Mouse (Mus musculus) heart, embryonic 14.5 days (tissue): ENCODE results near the gene Fancc. TPM values are rescaled to one million over a fixed set of nuclear protein-coding genes. Genes with fewer than 3 reads are reported as not detected.
A peak's percentile ranks its signal among the peaks of the same experiment; 100 is the strongest.

ENCODE experiments used
- ATAC-seq: fragments of 200-750 bp; cut with Nextera tagmentation; 2 replicates; pipeline ENCODE4 v1.8.0; 2017; ENCODE audit warnings: low read depth, moderate TSS enrichment; ENCODE audit not compliant: insufficient number of reproducible peaks, insufficient read depth, low FRiP score
- H3K27ac ChIP-seq, 2 experiments: fragments of 200-500 bp in 1 of 2; fragments of 300-500 bp in 1 of 2; sonication (generic) in 1 of 2; replicated peaks in 1 of 2; 2 replicates each; pipeline ENCODE4 v1.5.1; 2012 to 2014; ENCODE audit warnings: low read depth in 2 of 2, low read length in 2 of 2, control low read depth in 1 of 2, mild to moderate bottlenecking in 1 of 2, mixed read lengths in 1 of 2; ENCODE audit not compliant: control insufficient read depth in 1 of 2, insufficient read depth in 1 of 2
- H3K27me3 ChIP-seq: fragments of 300-500 bp; sonication (generic); 2 replicates; pipeline ENCODE4 v1.6.1; 2014; ENCODE audit warnings: mild to moderate bottlenecking, low read length, control low read depth; ENCODE audit not compliant: control insufficient read depth, insufficient read depth
- H3K36me3 ChIP-seq: fragments of 300-500 bp; sonication (generic); 2 replicates; pipeline ENCODE4 v1.6.1; 2014; ENCODE audit warnings: mild to moderate bottlenecking, control low read depth, low read length, mixed read lengths; ENCODE audit not compliant: control insufficient read depth, insufficient read depth
- H3K4me1 ChIP-seq, 2 experiments: fragments of 200-500 bp in 1 of 2; fragments of 300-500 bp in 1 of 2; sonication (generic) in 1 of 2; 2 replicates each; pipeline ENCODE4 v1.6.1; 2012 to 2014; ENCODE audit warnings: low read length in 2 of 2, control low read depth in 1 of 2, mixed read lengths in 1 of 2; ENCODE audit not compliant: control insufficient read depth in 2 of 2, insufficient read depth in 2 of 2
- H3K4me2 ChIP-seq: fragments of 300-500 bp; sonication (generic); 2 replicates; pipeline ENCODE4 v1.6.1; 2014; ENCODE audit warnings: mild to moderate bottlenecking, low read length
- H3K4me3 ChIP-seq, 2 experiments: fragments of 200-500 bp in 1 of 2; fragments of 300-500 bp in 1 of 2; sonication (generic) in 1 of 2; 2 replicates each; pipeline ENCODE4 v1.5.1; 2012 to 2014; ENCODE audit warnings: low read length in 2 of 2, mild to moderate bottlenecking in 2 of 2, control low read depth in 1 of 2, low read depth in 1 of 2, moderate library complexity in 1 of 2; ENCODE audit not compliant: control insufficient read depth in 1 of 2, insufficient read depth in 1 of 2
- H3K9ac ChIP-seq: fragments of 300-500 bp; sonication (generic); 2 replicates; pipeline ENCODE4 v1.6.1; 2014; ENCODE audit warnings: mild to moderate bottlenecking, low read length
- H3K9me3 ChIP-seq: fragments of 300-500 bp; sonication (generic); 2 replicates; pipeline ENCODE4 v1.6.1; 2016; ENCODE audit warnings: low read length, control low read depth; ENCODE audit not compliant: control insufficient read depth
- WGBS: fragments of 180-500 bp; shearing (Covaris S2); extraction: QIAGEN DNeasy Blood & Tissue Kit; methylation state at CpG from one replicate; pipeline ENCODE4 v1.1.7; 2014; 5-methylcytosine and 5-hydroxymethylcytosine counted together
- polyA plus RNA-seq: library from polyadenylated mRNA; unstranded; fragments of >200 nt; fragmentation: Nextera tagmentation; extraction: Ambion mirVana; gene quantifications from 2 replicates; pipeline ENCODE4 v1.2.1, GENCODE M21; 2014

The Fancc gene
- polyA plus RNA-seq, 1 experiment from 2014 or later, result 15.5 TPM

- Histone ChIP-seq H3K27ac (peak overlapping the region in 1 of 2 experiments; percentile 85; a peak in 2 of 4 replicates), H3K9ac (peak overlapping the region; percentile 71), H3K27me3 (no peaks in the 10 kb centered on the region), H3K36me3 (peaks cover 7% of the 10 kb centered on the region; the same call in 1 of the 2 replicates), H3K9me3 (no peaks in the 10 kb centered on the region), H3K4me3 (peak overlapping the region; percentile 48 to 54), H3K4me1 (peaks cover 27 to 51% of the 10 kb centered on the region in 2 experiments), H3K4me2 (peak overlapping the region; percentile 67)
- no peak for ATAC-seq
- WGBS, result 11% methylated on average over 16 of the region's 16 CpGs
Observed at GRCm38 (mm10) chr13:63272017-63272601, 225.0 kb downstream of the Fancc start.

GRCm38 (mm10) chr13:63270191-63270590 is 226.9 kb downstream of the Fancc start:
- 58% methylated on average over 5 of the region's 5 CpGs for WGBS
- Histone ChIP-seq H3K4me2 (no peak overlapping the region), H3K36me3 (peaks cover 7% of the 10 kb centered on the region; the same call in 1 of the 2 replicates), H3K9ac (no peak overlapping the region), H3K9me3 (no peaks in the 10 kb centered on the region), H3K27ac (0 out of 4 replicates have a peak overlapping the region, but pooled peaks of 1 of the 2 experiments have one; percentile 10), H3K27me3 (no peaks in the 10 kb centered on the region), H3K4me3 (no peak overlapping the region), H3K4me1 (peaks cover 27 to 50% of the 10 kb centered on the region in 2 experiments)
- no peak for ATAC-seq

GRCm38 (mm10) chr13:63268776-63269175 is 228.3 kb downstream of the Fancc start:
- WGBS, result 71% methylated on average over 1 of the region's 1 CpGs
- no peak overlapping the region for H3K27ac ChIP-seq
- no peak for ATAC-seq

DNA sequence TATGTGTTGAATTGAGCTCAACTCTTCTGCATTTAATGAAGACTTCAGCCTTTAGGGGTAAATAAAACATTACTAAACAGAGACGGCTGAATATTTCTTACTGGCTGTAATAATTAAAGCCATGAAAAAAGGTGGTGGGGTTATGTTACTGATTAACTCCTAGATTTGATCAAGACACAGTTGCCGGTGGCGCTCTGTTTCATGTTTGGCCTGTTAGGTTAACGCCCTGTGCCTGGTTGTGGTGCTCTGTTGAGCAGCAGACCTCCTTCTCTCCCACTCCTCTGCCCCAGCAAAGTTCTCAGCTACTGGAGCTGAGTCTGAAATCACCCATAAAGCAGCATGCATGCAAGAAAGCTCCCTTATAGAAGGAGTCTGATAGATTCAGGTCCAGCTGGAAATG is 228.7 kb downstream of the Fancc start:
- no peak overlapping the region for H3K9ac ChIP-seq
- H3K9me3 ChIP-seq, result no peaks in the 10 kb centered on the region
- H3K4me1 ChIP-seq, result peaks cover 23 to 44% of the 10 kb centered on the region in 2 experiments
- peaks cover 12% of the 10 kb centered on the region for H3K36me3 ChIP-seq
- no peak overlapping the region for H3K4me3 ChIP-seq
- no peaks in the 10 kb centered on the region for H3K27me3 ChIP-seq
- 86% methylated on average over 4 of the region's 4 CpGs for WGBS
- H3K27ac ChIP-seq, result peak overlapping the region in 1 of 2 experiments; percentile 58; a peak in 2 of 4 replicates
- H3K4me2 ChIP-seq, result no peak overlapping the region
- no peak for ATAC-seq

More at GRCm38 (mm10) chr13:63268776-63269175, 228.3 kb downstream of the Fancc start:
- H3K9me3 ChIP-seq, result no peaks in the 10 kb centered on the region
- H3K4me3 ChIP-seq, result no peak overlapping the region
- H3K27me3 ChIP-seq, result no peaks in the 10 kb centered on the region
- no peak overlapping the region for H3K9ac ChIP-seq
- H3K4me1 ChIP-seq, result peaks cover 23 to 43% of the 10 kb centered on the region in 2 experiments
- H3K4me2 ChIP-seq, result no peak overlapping the region
- H3K36me3 ChIP-seq, result peaks cover 8% of the 10 kb centered on the region; the same call in 1 of the 2 replicates

- H3K9ac ChIP-seq, result peak overlapping the region; percentile 38; the same call in 1 of the 2 replicates
- peak overlapping the region in 1 of 2 experiments; percentile 92; a peak in 2 of 4 replicates for H3K27ac ChIP-seq
- H3K36me3 ChIP-seq, result peaks cover 24% of the 10 kb centered on the region
- H3K4me1 ChIP-seq, result peaks cover 37 to 64% of the 10 kb centered on the region in 2 experiments
- ATAC-seq, result no peak
- no peak overlapping the region for H3K4me3 ChIP-seq
- 84% methylated on average over 1 of the region's 1 CpGs for WGBS
- no peaks in the 10 kb centered on the region for H3K27me3 ChIP-seq
- H3K4me2 ChIP-seq, result no peak overlapping the region
- H3K9me3 ChIP-seq, result no peaks in the 10 kb centered on the region
Observed at GRCm38 (mm10) chr13:63262168-63262957, 234.7 kb downstream of the Fancc start.

GRCm38 (mm10) chr13:63261676-63262075 is 235.4 kb downstream of the Fancc start:
- Histone ChIP-seq H3K9ac (peak overlapping the region; percentile 38; the same call in 1 of the 2 replicates), H3K4me3 (no peak overlapping the region), H3K27ac (peak overlapping the region; percentile 92 to 94), H3K9me3 (no peaks in the 10 kb centered on the region), H3K4me1 (peaks cover 38 to 68% of the 10 kb centered on the region in 2 experiments), H3K36me3 (peaks cover 28% of the 10 kb centered on the region), H3K4me2 (peak overlapping the region; percentile 49; the same call in 1 of the 2 replicates), H3K27me3 (no peaks in the 10 kb centered on the region)
- no peak for ATAC-seq
- 90% methylated on average over 3 of the region's 3 CpGs for WGBS

DNA sequence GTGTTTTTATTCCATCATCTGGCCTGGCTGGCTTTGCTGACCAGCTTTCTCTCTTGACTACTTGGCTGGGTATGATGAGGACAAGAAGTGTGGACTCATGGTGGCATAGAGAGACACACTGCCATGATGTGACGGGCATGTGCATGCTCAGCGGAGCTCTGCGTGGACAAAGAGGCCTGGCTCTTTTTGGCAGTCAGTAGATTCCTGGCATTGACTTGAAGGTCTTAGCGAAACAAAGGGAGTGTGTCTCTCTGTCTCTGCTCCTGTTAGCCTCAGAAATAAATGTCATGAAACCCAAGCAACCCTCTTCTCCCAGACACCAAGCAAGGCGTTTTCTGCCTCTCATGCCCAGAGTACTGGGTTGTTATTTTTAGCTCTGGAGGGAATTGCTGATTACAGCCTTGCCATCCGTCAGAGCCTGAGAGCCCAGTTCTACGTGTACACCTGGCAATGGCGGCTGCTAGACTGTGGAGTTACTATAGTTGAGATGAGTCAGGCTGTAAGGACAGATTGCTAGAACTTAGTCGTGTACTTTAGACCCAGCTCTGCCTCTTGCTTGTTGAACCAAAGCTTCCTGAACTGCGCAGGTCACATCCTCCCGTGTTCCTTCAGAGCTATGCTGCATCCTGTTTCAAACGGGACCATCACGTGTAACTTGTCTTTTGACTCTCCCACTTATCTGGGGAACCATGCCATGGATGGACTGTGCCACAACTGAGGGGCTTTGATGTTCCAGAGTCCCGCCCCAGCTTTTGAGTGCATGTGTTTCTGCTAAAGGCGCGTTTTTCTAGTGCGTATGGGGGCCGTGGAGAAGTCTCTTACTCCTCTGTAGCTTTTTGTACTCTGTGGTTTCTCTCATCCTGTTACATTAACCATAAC is 236.1 kb downstream of the Fancc start:
- Histone ChIP-seq H3K27ac (peak overlapping the region; percentile 92 to 94), H3K9me3 (no peaks in the 10 kb centered on the region), H3K36me3 (peaks cover 28% of the 10 kb centered on the region), H3K4me2 (peak overlapping the region; percentile 49), H3K9ac (peak overlapping the region; percentile 63), H3K4me3 (no peak overlapping the region), H3K4me1 (peaks cover 43 to 72% of the 10 kb centered on the region in 2 experiments), H3K27me3 (no peaks in the 10 kb centered on the region)
- peak; percentile 56 for ATAC-seq
- 36% methylated on average over 18 of the region's 18 CpGs for WGBS
